Mouse (Mus musculus): Measurements from ENCODE around the gene Macf1.

Gene Macf1

GRCm38 (mm10) chr4:123684260-123684659 lies at the start of gene Macf1:
Gene Macf1 (minus strand): TSS chr4:123684360.
- no peak for ATAC-seq (ENCODE audit: low TSS enrichment)

GRCm38 (mm10) chr4:123733532-123733931 lies 49.4 kb upstream of the Macf1 start:
- ATAC-seq (ENCODE audit: low TSS enrichment) = peak; percentile 62; the same call in 1 of the 2 replicates

- ATAC-seq (ENCODE audit: low TSS enrichment) = peak; percentile 20; the same call in 1 of the 2 replicates
Observed at GRCm38 (mm10) chr4:123732921-123733320, 48.8 kb upstream of the Macf1 start.

- ATAC-seq (ENCODE audit: low TSS enrichment) = no peak
Observed at GRCm38 (mm10) chr4:123732163-123732910, 48.2 kb upstream of the Macf1 start.

GRCm38 (mm10) chr4:123721761-123722160 lies 37.6 kb upstream of the Macf1 start:
- ATAC-seq (ENCODE audit: low TSS enrichment) = no peak

GRCm38 (mm10) chr4:123718434-123718780 lies 34.2 kb upstream of the Macf1 start:
- ATAC-seq (ENCODE audit: low TSS enrichment) = 0 out of 2 replicates have a peak, but pooled peaks have one; percentile 4

DNA sequence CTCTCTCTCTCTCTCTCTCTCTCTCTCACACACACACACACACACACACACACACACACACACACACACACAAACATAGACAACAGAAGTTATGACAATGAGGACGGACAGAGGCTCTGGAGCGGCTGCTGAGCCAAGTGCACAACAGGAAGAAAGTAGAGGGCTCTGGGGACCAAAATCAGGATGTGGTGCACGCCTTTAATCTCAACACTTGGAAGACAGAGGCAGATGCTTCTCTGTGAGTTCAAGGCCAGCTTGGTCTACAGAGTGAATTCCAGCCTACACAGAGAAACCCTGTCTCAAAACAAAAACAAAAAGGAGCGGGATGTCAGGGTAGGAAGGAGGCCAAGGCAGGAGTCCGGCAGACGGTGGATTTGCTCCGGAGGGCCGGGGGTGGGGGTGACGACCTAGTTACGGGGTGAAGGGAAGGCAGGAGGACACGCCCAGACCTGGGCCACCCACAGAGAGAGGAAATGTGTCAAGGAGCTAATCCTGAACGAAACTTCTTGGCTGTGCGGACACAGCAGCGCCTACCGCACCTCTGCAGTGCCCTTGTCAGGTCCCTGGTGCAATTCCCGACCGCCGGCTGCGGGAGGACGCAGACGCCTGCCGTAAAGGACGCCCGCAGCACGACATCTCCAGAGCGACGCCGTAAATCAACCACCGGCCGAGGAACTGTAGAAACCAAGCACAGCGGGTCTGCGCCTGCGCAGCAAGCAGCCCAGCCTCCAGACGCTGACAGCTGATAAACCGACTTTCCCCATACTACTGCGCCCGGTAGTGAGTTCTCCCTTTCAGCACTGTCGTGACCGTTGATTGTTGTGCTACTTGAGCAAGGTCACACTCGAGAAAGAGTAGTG lies 33.6 kb upstream of the Macf1 start, which contains the start of gene Ndufs5:
Ndufs5 (minus strand) TSS at position 629 of the 860 bp plus-strand sequence.
- ATAC-seq (ENCODE audit: low TSS enrichment) = peak; percentile 99

GRCm38 (mm10) chr4:123712431-123712830 lies 28.3 kb upstream of the Macf1 start:
- no peak for ATAC-seq (ENCODE audit: low TSS enrichment)

GRCm38 (mm10) chr4:123707340-123707739 lies 23.2 kb upstream of the Macf1 start:
- ATAC-seq (ENCODE audit: low TSS enrichment) = no peak

- peak; percentile 74; the same call in 1 of the 2 replicates for ATAC-seq (ENCODE audit: low TSS enrichment)
Observed at GRCm38 (mm10) chr4:123705340-123705739, 21.2 kb upstream of the Macf1 start.

GRCm38 (mm10) chr4:123693384-123693783 lies 9.2 kb upstream of the Macf1 start:
- ATAC-seq (ENCODE audit: low TSS enrichment) = no peak

GRCm38 (mm10) chr4:123692071-123692470 lies 7.9 kb upstream of the Macf1 start:
- no peak for ATAC-seq (ENCODE audit: low TSS enrichment)

- ATAC-seq (ENCODE audit: low TSS enrichment) = no peak
Observed at GRCm38 (mm10) chr4:123690311-123690710, 6.2 kb upstream of the Macf1 start.

GRCm38 (mm10) chr4:123687025-123687781 lies 3.0 kb upstream of the Macf1 start:
- peak; percentile 9; the same call in 1 of the 2 replicates for ATAC-seq (ENCODE audit: low TSS enrichment)

DNA sequence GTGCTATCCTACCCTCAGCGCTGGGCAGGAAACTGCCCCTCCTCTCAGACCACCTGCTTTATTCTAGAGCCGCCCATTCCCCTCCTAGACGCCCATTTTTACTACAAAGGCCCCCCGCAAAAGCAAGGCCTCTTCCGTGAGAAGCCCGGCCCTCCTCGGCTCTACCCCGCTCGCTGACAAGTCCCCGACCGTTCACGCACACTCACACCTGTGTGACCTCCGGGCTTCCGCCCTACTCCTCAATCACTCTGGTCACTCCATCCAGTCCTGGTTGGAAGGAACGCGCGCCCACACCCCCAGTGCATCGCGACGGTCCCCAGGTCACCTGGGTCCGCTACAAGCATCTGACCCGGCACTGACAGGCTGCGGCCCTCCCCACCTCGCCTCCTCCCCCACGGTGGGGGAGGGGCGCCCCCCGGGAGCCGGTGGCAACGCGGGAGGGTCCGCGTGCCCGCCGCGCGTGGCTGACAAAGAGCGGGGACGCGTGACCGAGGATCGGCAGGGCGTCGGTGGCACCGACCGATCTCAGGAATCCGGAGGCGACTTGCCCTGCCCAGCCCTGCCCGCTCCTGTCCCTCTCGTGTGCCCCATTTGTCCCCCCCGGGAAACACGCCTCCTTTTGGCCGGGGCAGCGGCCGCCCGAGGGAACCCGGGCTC lies 2.3 kb upstream of the Macf1 start:
- ATAC-seq (ENCODE audit: low TSS enrichment) = peak; percentile 5; the same call in 1 of the 2 replicates

- peak; percentile 11; the same call in 1 of the 2 replicates for ATAC-seq (ENCODE audit: low TSS enrichment)
Observed at GRCm38 (mm10) chr4:123685506-123686242, 1.5 kb upstream of the Macf1 start.

DNA sequence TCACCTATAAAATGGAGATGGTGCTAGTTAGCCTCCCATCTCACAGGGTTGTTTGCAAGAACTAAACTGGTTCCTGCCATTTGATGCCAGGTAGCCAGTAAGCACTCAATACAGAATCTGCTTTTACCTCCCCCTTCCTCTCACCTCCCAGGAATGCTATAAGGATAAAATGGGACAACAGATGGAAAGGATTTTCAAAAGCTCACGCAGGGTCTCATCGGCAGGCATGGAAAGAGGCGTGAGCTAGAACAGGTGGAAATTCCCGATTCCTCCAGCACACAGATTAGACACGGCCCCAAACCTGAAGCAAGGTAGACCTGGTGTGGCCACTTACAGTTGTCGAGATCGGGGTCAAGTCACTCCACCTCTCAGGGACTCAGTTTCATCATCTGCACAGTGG lies 886 bp upstream of the Macf1 start:
- ATAC-seq (ENCODE audit: low TSS enrichment) = no peak

- no peak for ATAC-seq (ENCODE audit: low TSS enrichment)
Observed at GRCm38 (mm10) chr4:123682291-123682690, 1.9 kb downstream of the Macf1 start.

- ATAC-seq (ENCODE audit: low TSS enrichment) = peak; percentile 51
Observed at GRCm38 (mm10) chr4:123680962-123681361, 3.2 kb downstream of the Macf1 start.

DNA sequence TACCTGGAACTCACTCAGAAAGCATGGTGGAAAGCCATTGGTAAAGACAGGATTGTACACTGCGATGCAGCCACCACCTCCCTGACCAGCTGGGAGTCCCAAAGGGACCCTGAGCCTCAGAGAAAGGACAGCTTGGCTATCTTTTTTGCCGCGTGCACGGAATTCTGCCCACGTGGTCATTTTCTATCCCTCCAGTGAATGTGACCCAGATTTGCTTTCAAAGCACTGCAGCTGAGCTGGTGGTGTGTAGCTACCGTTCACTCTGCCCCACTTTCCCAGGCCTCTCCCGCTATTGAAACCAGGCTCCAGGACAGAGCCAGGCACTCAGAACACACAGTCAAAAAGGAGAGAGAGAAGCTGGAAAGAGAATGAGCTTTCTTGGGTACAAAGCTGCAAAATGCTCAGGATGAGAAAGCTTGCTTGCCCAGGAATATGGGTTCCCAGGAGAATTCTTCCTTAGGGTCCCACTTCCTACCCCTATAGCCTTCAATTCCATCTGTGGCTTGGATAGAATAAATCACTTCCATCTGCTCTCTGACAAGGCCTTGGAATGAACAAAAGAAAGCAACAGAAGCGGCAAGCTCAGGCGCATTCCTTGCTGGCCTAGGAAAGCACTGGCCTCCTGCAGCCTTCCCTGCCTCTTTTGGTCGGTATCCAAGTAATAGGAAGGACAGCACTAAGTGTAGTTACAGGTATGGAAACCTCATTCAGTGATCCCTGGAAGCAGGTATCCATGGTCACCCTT lies 6.9 kb downstream of the Macf1 start:
- peak; percentile 84 for ATAC-seq (ENCODE audit: low TSS enrichment)

Data from frontal cortex, adult (tissue).